Mouse (Mus musculus) liver, embryonic 14.5 days (tissue): Measurements from ENCODE around the gene Efhc1.

Experiments
- CTCF ChIP-seq: IDR thresholded peaks from 2 replicates; pipeline ENCODE4 v1.5.1; 2016; ENCODE audit warnings: antibody characterized with exemption, low read depth, control low read depth
- EP300 ChIP-seq: IDR thresholded peaks from 2 replicates; pipeline ENCODE4 v1.6.1; 2016; ENCODE audit warnings: antibody characterized with exemption, low read depth

DNA sequence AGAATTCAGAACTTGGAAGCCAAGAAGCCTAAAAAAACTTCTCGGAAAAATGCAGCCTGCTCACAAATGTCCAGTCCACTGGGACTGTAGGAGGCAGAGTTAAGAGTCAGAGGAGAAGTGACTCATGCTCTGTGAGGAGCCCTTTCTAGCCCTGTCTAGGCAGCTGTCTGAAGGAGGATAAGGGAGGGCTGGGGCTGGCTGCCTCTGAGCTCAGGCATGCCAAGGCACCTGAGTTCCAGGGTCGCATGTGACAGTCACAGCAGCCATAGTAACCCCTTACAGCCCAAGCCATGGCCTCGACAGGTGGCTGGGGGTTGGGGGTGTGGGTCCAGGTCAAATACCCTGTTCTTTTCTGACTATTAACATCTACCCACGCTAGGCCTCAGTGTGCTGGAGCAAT lies 57.5 kb downstream of the Efhc1 start:
- no peak for TF ChIP-seq CTCF
- TF ChIP-seq EP300: no peak
